In genomic region chr13:73272794-73273282, GRCm38 (mm10) we compare ENCODE assay signal across 27 mouse cellular contexts. TPM values are rescaled to one million over a fixed set of nuclear protein-coding genes. Genes with fewer than 3 reads are reported as not detected.
DNase-seq lines count a peak whose midpoint lies in the region; ATAC-seq lines count a peak whose summit lies in the region.
"Had no signal": no experiment of that assay in that cellular context is flagged by ENCODE, and none has a peak within 500 bp of the region (broad histone marks: within the 10 kb centered on the region; RNA-seq: fewer than 3 reads in every experiment).

No protein-coding gene starts in this region.

- H3K27ac ChIP-seq in heart, embryonic 14.5 days (replicated peaks in 1 of 2; ENCODE audit: control insufficient read depth in 1 of 2, insufficient read depth in 1 of 2, low read depth in 2 of 2, low read length in 2 of 2) = peak overlapping the region; percentile 43 to 82; a peak in 3 of 4 replicates
- H3K27ac ChIP-seq in hindbrain, embryonic 12.5 days = peak overlapping the region; percentile 30; the same call in 1 of the 2 replicates
- H3K27ac ChIP-seq in hindbrain, embryonic 13.5 days = no peak overlapping the region
- H3K27ac ChIP-seq: forebrain, embryonic 10.5 days; limb, embryonic 13.5 days; liver, embryonic 13.5 days; midbrain, embryonic 15.5 days had no signal

- peaks cover 21% of the 10 kb centered on the region for H3K36me3 ChIP-seq in heart, embryonic 14.5 days (ENCODE audit: control insufficient read depth, insufficient read depth, low read length)
- H3K36me3 ChIP-seq in hindbrain, embryonic 12.5 days = no peaks in the 10 kb centered on the region
- no peaks in the 10 kb centered on the region for H3K36me3 ChIP-seq in hindbrain, embryonic 13.5 days
- H3K36me3 ChIP-seq: forebrain, embryonic 10.5 days; limb, embryonic 13.5 days; liver, embryonic 13.5 days; midbrain, embryonic 15.5 days had no signal

- DNase-seq in embryo, embryonic 10 days (ENCODE audit: low spot score) = peak; percentile 56
- DNase-seq in embryo, embryonic 11 days = no peak
- no peak for DNase-seq in heart, postnatal 36 days
- DNase-seq in A20 (ENCODE audit: low read depth, low spot score) = peak; percentile 19
- DNase-seq: adrenal gland, postnatal 14 days; cerebellum, adult 8-10 months; cerebellum, postnatal 36 days; gastrocnemius, postnatal 10 days; kidney, adult 18-20 months; kidney, postnatal 4 days; liver, embryonic 13.5 days; lung, embryonic 14.5 days; thymus, adult 18-20 months; thymus, postnatal 36 days had no signal

- H3K4me3 ChIP-seq in heart, embryonic 14.5 days (ENCODE audit: control insufficient read depth in 1 of 2, insufficient read depth in 1 of 2, low read depth in 1 of 2, low read length in 2 of 2) = no peak overlapping the region
- no peak overlapping the region for H3K4me3 ChIP-seq in hindbrain, embryonic 12.5 days
- no peak overlapping the region for H3K4me3 ChIP-seq in hindbrain, embryonic 13.5 days
- H3K4me3 ChIP-seq: liver, embryonic 13.5 days; myocyte had no signal

- peaks cover 52 to 82% of the 10 kb centered on the region in 2 experiments for H3K4me1 ChIP-seq in heart, embryonic 14.5 days (ENCODE audit: control insufficient read depth in 2 of 2, insufficient read depth in 2 of 2, low read length in 2 of 2)
- peaks cover 38% of the 10 kb centered on the region for H3K4me1 ChIP-seq in hindbrain, embryonic 12.5 days
- peaks cover 32% of the 10 kb centered on the region for H3K4me1 ChIP-seq in hindbrain, embryonic 13.5 days (replicated peaks)

- no peaks in the 10 kb centered on the region for H3K9me3 ChIP-seq in heart, embryonic 14.5 days (ENCODE audit: control insufficient read depth, low read length)
- no peaks in the 10 kb centered on the region for H3K9me3 ChIP-seq in hindbrain, embryonic 12.5 days (replicated peaks)
- H3K9me3 ChIP-seq in hindbrain, embryonic 13.5 days = no peaks in the 10 kb centered on the region
- H3K9me3 ChIP-seq: forebrain, embryonic 10.5 days; limb, embryonic 13.5 days; liver, embryonic 13.5 days; midbrain, embryonic 15.5 days had no signal

- H3K4me2 ChIP-seq in heart, embryonic 14.5 days (ENCODE audit: low read length) = peak overlapping the region; percentile 66; the same call in 1 of the 2 replicates
- no peak overlapping the region for H3K4me2 ChIP-seq in hindbrain, embryonic 12.5 days (replicated peaks)
- H3K4me2 ChIP-seq in hindbrain, embryonic 13.5 days = no peak overlapping the region
- H3K4me2 ChIP-seq: liver, embryonic 13.5 days; lung, embryonic 14.5 days had no signal

- H3K27me3 ChIP-seq in heart, embryonic 14.5 days (ENCODE audit: control insufficient read depth, insufficient read depth, low read length) = peaks cover 60% of the 10 kb centered on the region
- peaks cover 89% of the 10 kb centered on the region for H3K27me3 ChIP-seq in hindbrain, embryonic 12.5 days
- H3K27me3 ChIP-seq in hindbrain, embryonic 13.5 days = peaks cover 93% of the 10 kb centered on the region

- peak overlapping the region; percentile 72; the same call in 1 of the 2 replicates for H3K9ac ChIP-seq in heart, embryonic 14.5 days (ENCODE audit: low read length)
- no peak overlapping the region for H3K9ac ChIP-seq in hindbrain, embryonic 12.5 days
- no peak overlapping the region for H3K9ac ChIP-seq in hindbrain, embryonic 13.5 days
- H3K9ac ChIP-seq: limb, embryonic 13.5 days; liver, embryonic 13.5 days; lung, embryonic 14.5 days; midbrain, embryonic 15.5 days had no signal

- intact Hi-C loops in heart, postnatal 36 days (cut with DNase I) = no loop called here

- ATAC-seq in heart, embryonic 14.5 days (ENCODE audit: insufficient number of reproducible peaks, insufficient read depth, low FRiP score, low read depth) = no peak
- ATAC-seq in hindbrain, embryonic 12.5 days (ENCODE audit: low FRiP score) = no peak
- no peak for ATAC-seq in hindbrain, embryonic 13.5 days (ENCODE audit: low FRiP score)
- ATAC-seq: forebrain, embryonic 16.5 days; inflammation-experienced regulatory T-cells, adult 6 months; midbrain, embryonic 15.5 days had no signal

RNA-seq across cellular contexts. Expression of gene Irx4, which starts 12.6 kb away (rescaled TPM):
- polyA plus RNA-seq in heart, embryonic 14.5 days (2014; fragmentation: Nextera tagmentation; extraction: Ambion mirVana) = 43.3 and 47.3 TPM in 2 replicates
- total RNA-seq in heart, postnatal 36 days (2021) = 10 to 100 TPM; 20.8 to 31.9 TPM
- 7.6 and 8.7 TPM in 2 replicates for polyA plus RNA-seq in hindbrain, embryonic 12.5 days (2016; fragmentation: Nextera tagmentation; extraction: Ambion mirVana)
- polyA plus RNA-seq in hindbrain, embryonic 13.5 days (2015; fragmentation: Nextera tagmentation; extraction: Ambion mirVana) = 5.8 and 7.3 TPM in 2 replicates
- total RNA-seq: adrenal gland, postnatal 14 days; gastrocnemius, postnatal 10 days; granulocyte monocyte progenitor cell, adult 5-6 weeks; left cerebral cortex, adult 18-20 months; left cerebral cortex, postnatal 25 days; megakaryocyte, adult 5-6 weeks had no signal
- polyA plus RNA-seq: forebrain, embryonic 16.5 days; inflammation-experienced regulatory T-cells, adult 6 months; lung, embryonic 14.5 days; myocyte had no signal

RNA-seq across cellular contexts. Expression of gene Mrpl36, which starts 55.5 kb away (rescaled TPM):
- polyA plus RNA-seq in heart, embryonic 14.5 days (2014; fragmentation: Nextera tagmentation; extraction: Ambion mirVana) = 173 and 176 TPM in 2 replicates
- 10 to 100 TPM; 50.3 to 54.0 TPM for total RNA-seq in heart, postnatal 36 days (2021)
- 91.8 and 101 TPM in 2 replicates for polyA plus RNA-seq in hindbrain, embryonic 12.5 days (2016; fragmentation: Nextera tagmentation; extraction: Ambion mirVana)
- 86.9 and 96.8 TPM in 2 replicates for polyA plus RNA-seq in hindbrain, embryonic 13.5 days (2015; fragmentation: Nextera tagmentation; extraction: Ambion mirVana)

RNA-seq across cellular contexts. Expression of gene Ndufs6, which starts 55.5 kb away (rescaled TPM):
- 792 and 837 TPM in 2 replicates for polyA plus RNA-seq in heart, embryonic 14.5 days (2014; fragmentation: Nextera tagmentation; extraction: Ambion mirVana)
- 1,000 to 10,000 TPM; 1,205 to 1,240 TPM for total RNA-seq in heart, postnatal 36 days (2021)
- polyA plus RNA-seq in hindbrain, embryonic 12.5 days (2016; fragmentation: Nextera tagmentation; extraction: Ambion mirVana) = 263 and 312 TPM in 2 replicates
- 370 and 384 TPM in 2 replicates for polyA plus RNA-seq in hindbrain, embryonic 13.5 days (2015; fragmentation: Nextera tagmentation; extraction: Ambion mirVana)

Comparison
In these comparisons a context has a peak if more than half of its experiments do, and no peak if none do; other contexts are left out.
1. DNase-seq: peak in embryo, embryonic 10 days (single experiment) and A20 (single experiment); none in embryo, embryonic 11 days (single experiment) and heart, postnatal 36 days (0 of 2).